Mouse (Mus musculus) liver, embryonic 13.5 days (tissue): Measurements from ENCODE around the gene Zdhhc16. TPM values are rescaled to one million over a fixed set of nuclear protein-coding genes. Genes with fewer than 3 reads are reported as not detected.

Experiments used
- ATAC-seq: fragments of 200-750 bp; cut with Nextera tagmentation; 2 replicates; pipeline ENCODE4 v1.8.0; 2017; ENCODE audit warnings: low read depth, mild to moderate bottlenecking, moderate number of reproducible peaks, moderate library complexity
- DNase-seq: peaks from one replicate; pipeline ENCODE4 v3.0.0; 2022
- H3K27ac ChIP-seq: fragments of 300-500 bp; sonication (generic); 2 replicates; pipeline ENCODE4 v1.5.1; 2015; ENCODE audit warnings: moderate library complexity, mild to moderate bottlenecking, inconsistent platforms
- H3K27me3 ChIP-seq: fragments of 300-500 bp; sonication (generic); 2 replicates; pipeline ENCODE4 v1.6.1; 2015; ENCODE audit warnings: mild to moderate bottlenecking, inconsistent platforms
- H3K36me3 ChIP-seq: fragments of 300-500 bp; sonication (generic); 2 replicates; pipeline ENCODE4 v1.6.1; 2015; ENCODE audit warnings: mild to moderate bottlenecking, inconsistent platforms
- H3K4me1 ChIP-seq: fragments of 300-500 bp; sonication (generic); replicated peaks from 2 replicates; pipeline ENCODE4 v1.6.1; 2015; ENCODE audit warnings: inconsistent platforms
- H3K4me2 ChIP-seq: fragments of 300-500 bp; sonication (generic); 2 replicates; pipeline ENCODE4 v1.6.1; 2015; ENCODE audit warnings: inconsistent platforms, mild to moderate bottlenecking, moderate library complexity
- H3K4me3 ChIP-seq: fragments of 300-500 bp; sonication (generic); replicated peaks from 2 replicates; pipeline ENCODE4 v1.5.1; 2015; ENCODE audit warnings: mild to moderate bottlenecking, inconsistent platforms
- H3K9ac ChIP-seq: fragments of 300-500 bp; sonication (generic); 2 replicates; pipeline ENCODE4 v1.6.1; 2015; ENCODE audit warnings: mild to moderate bottlenecking, inconsistent platforms
- H3K9me3 ChIP-seq: fragments of 300-500 bp; sonication (generic); replicated peaks from 2 replicates; pipeline ENCODE4 v1.6.1; 2016; ENCODE audit warnings: inconsistent platforms
- WGBS: fragments of 180-500 bp; shearing (Covaris S2); methylation state at CpG from one replicate; pipeline ENCODE4 v1.1.7; 2015; ENCODE audit not compliant: insufficient replicate concordance; 5-methylcytosine and 5-hydroxymethylcytosine counted together
- polyA plus RNA-seq: library from polyadenylated mRNA; unstranded; fragments of >200 nt; fragmentation: Nextera tagmentation; extraction: Ambion mirVana; gene quantifications from 2 replicates; pipeline ENCODE4 v1.2.1, GENCODE M21; 2015

Gene Zdhhc16
- polyA plus RNA-seq, 1 experiment from 2014 or later, result 44.1 TPM

DNA sequence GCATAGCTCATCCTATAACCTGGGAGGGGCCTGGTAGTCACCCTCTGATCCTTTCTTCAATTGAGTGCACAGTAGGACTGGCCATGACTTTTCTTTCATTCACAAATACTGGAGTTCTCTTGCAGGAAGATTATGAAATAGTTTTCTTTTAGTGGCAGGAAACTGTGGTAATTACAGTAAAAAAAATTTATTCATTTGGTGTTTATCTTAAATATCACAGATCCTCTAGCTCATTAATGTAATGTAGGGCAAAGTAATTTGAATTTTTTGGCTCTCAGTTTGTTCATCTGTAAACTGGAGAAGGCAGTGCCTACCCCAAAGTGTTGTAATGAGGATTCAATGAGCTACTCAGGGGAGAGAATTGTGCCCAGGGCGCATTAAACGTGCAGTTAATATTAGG, 59.7 kb downstream of the Zdhhc16 start:
- Histone ChIP-seq H3K36me3 (no peaks in the 10 kb centered on the region), H3K4me1 (peaks cover 28% of the 10 kb centered on the region), H3K27me3 (no peaks in the 10 kb centered on the region), H3K27ac (no peak overlapping the region), H3K4me2 (no peak overlapping the region), H3K9me3 (no peaks in the 10 kb centered on the region), H3K9ac (no peak overlapping the region), H3K4me3 (no peak overlapping the region)
- ATAC-seq (no peak), DNase-seq (no peak)
- 72% methylated on average over 2 of the region's 2 CpGs for WGBS

DNA sequence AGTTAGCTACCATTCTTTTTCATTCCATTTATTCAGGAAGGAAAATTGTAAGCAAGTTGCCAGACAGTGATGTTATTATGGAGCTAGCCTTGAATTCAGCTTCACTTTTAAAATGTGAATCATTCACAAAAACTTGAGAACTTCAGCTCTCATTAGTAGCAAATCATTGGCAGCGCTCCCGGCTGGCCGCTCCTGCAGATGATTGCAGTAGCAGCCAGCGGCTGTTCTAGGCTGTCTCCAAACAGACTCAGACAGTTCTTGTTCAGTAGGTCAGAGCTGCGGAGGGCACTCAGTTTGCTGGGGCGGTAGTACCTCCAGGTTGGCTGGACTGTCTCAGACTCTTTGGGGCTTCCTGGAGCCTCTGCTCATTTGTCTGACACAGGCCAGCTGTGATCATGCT, 60.2 kb downstream of the Zdhhc16 start:
- H3K27me3 ChIP-seq, result no peaks in the 10 kb centered on the region
- peaks cover 26% of the 10 kb centered on the region for H3K4me1 ChIP-seq
- ATAC-seq (no peak), DNase-seq (no peak)
- WGBS, result 76% methylated on average over 6 of the region's 6 CpGs
- no peak overlapping the region for H3K4me3 ChIP-seq
- H3K9me3 ChIP-seq, result no peaks in the 10 kb centered on the region
- no peak overlapping the region for H3K9ac ChIP-seq
- H3K4me2 ChIP-seq, result no peak overlapping the region
- no peak overlapping the region for H3K27ac ChIP-seq
- no peaks in the 10 kb centered on the region for H3K36me3 ChIP-seq

Other genes starting within 250 kb of the Zdhhc16 start
- 0.05 and 0.12 TPM in 2 replicates for gene Slit1, start 189.8 kb upstream of the Zdhhc16 start, polyA plus RNA-seq
- 25.0 and 33.6 TPM in 2 replicates for gene Arhgap19, start 131.4 kb upstream of the Zdhhc16 start, polyA plus RNA-seq
- 13.7 and 14.5 TPM in 2 replicates for gene Frat1, start 103.5 kb upstream of the Zdhhc16 start, polyA plus RNA-seq
- 4.6 and 6.0 TPM in 2 replicates for gene Frat2, start 85.3 kb upstream of the Zdhhc16 start, polyA plus RNA-seq
- 15.2 and 17.2 TPM in 2 replicates for gene Rrp12, start 37.3 kb upstream of the Zdhhc16 start, polyA plus RNA-seq
- 230 and 238 TPM in 2 replicates for gene Pgam1, start 21.6 kb upstream of the Zdhhc16 start, polyA plus RNA-seq
- gene Exosc1, start 57 bp upstream of the Zdhhc16 start, polyA plus RNA-seq, result 61.6 and 67.2 TPM in 2 replicates
- 10.4 and 13.5 TPM in 2 replicates for gene Mms19, start 47.7 kb downstream of the Zdhhc16 start, polyA plus RNA-seq
- 3.3 and 3.9 TPM in 2 replicates for gene Ubtd1, start 48.3 kb downstream of the Zdhhc16 start, polyA plus RNA-seq
- 0.15 and 0.16 TPM in 2 replicates for gene Ankrd2, start 102.5 kb downstream of the Zdhhc16 start, polyA plus RNA-seq
- 21.6 and 21.9 TPM in 2 replicates for gene Hoga1, start 112.1 kb downstream of the Zdhhc16 start, polyA plus RNA-seq
- 0.15 TPM in 1 of 2 replicates, not detected in the other for gene 4933411K16Rik, start 118.8 kb downstream of the Zdhhc16 start, polyA plus RNA-seq
- 2.6 and 2.8 TPM in 2 replicates for gene Morn4, start 152.9 kb downstream of the Zdhhc16 start, polyA plus RNA-seq
- gene Pi4k2a, start 157.0 kb downstream of the Zdhhc16 start, polyA plus RNA-seq, result 9.7 and 9.9 TPM in 2 replicates
- 15.6 and 15.8 TPM in 2 replicates for gene Avpi1, start 195.6 kb downstream of the Zdhhc16 start, polyA plus RNA-seq
- 1.6 TPM in 2 replicates for gene Marveld1, start 213.9 kb downstream of the Zdhhc16 start, polyA plus RNA-seq
- gene Zfyve27, start 230.5 kb downstream of the Zdhhc16 start, polyA plus RNA-seq, result 8.2 and 8.4 TPM in 2 replicates